Comparison of ENCODE assay signal across 8 mouse cellular contexts in genomic region chr8:91802401-91803322, GRCm38 (mm10). TPM values are rescaled to one million over a fixed set of nuclear protein-coding genes. Genes with fewer than 3 reads are reported as not detected.
DNase-seq lines count a peak whose midpoint lies in the region; ATAC-seq and TF ChIP-seq lines count a peak whose summit lies in the region.

No protein-coding gene starts in this region.

- H3K4me3 ChIP-seq in C2C12 (ENCODE audit: insufficient read depth, poor library complexity, severe bottlenecking), result peak overlapping the region; percentile 36
- H3K4me3 ChIP-seq in intestine, embryonic 14.5 days (ENCODE audit: low read depth, low read length), result peak overlapping the region; percentile 48

- no peak for ATAC-seq in intestine, embryonic 14.5 days (replicated peaks; ENCODE audit: low FRiP score, low TSS enrichment, low read depth)

- DNase-seq in embryo, embryonic 11 days, result peak; percentile 75
- peak; percentile 62 for DNase-seq in intestine, embryonic 14.5 days (ENCODE audit: low spot score)
- peak; percentile 15 for DNase-seq in lung, postnatal 14 days
- DNase-seq in urinary bladder, postnatal 10 days (ENCODE audit: low spot score), result no peak
- DNase-seq in frontal cortex, postnatal 36 days (ENCODE audit: low spot score in 2 of 2), result no peak
- DNase-seq in left cerebral cortex, postnatal 4 days, result no peak
- DNase-seq in adrenal gland, adult 18-20 months (ENCODE audit: low spot score in 2 of 2), result no peak

- H3K27ac ChIP-seq in intestine, embryonic 14.5 days (ENCODE audit: low read depth), result no peak overlapping the region

- no peak for TF ChIP-seq CTCF in C2C12 (IDR thresholded peaks at IDR 0.05; ENCODE audit: control insufficient read depth, insufficient read depth, insufficient read length)

- H3K4me2 ChIP-seq in intestine, embryonic 14.5 days (ENCODE audit: low read length), result peak overlapping the region; percentile 87

- H3ac ChIP-seq in C2C12 (ENCODE audit: control insufficient read depth, insufficient read length, low read depth), result no peak overlapping the region

- H3K79me2 ChIP-seq in C2C12 (ENCODE audit: control insufficient read depth, insufficient read depth), result no peaks in the 10 kb centered on the region

- intact Hi-C loops in left cerebral cortex, postnatal 4 days (cut with DNase I), result loop anchor here (5.0 to 10.0 kb wide), 2 partner anchors 428 to 555 kb away; partner anchors contain the start of gene Irx5

- H3K27me3 ChIP-seq in C2C12 (ENCODE audit: control insufficient read depth, insufficient read depth, insufficient read length), result no peaks in the 10 kb centered on the region
- H3K27me3 ChIP-seq in intestine, embryonic 14.5 days (replicated peaks; ENCODE audit: control insufficient read depth, insufficient read depth, low read length), result peaks cover 100% of the 10 kb centered on the region

- no peaks in the 10 kb centered on the region for H3K9me3 ChIP-seq in intestine, embryonic 14.5 days (ENCODE audit: control insufficient read depth, low read length)

- no peaks in the 10 kb centered on the region for H3K79me3 ChIP-seq in C2C12 (ENCODE audit: low read depth)

- no peaks in the 10 kb centered on the region for H3K36me3 ChIP-seq in C2C12 (ENCODE audit: control insufficient read depth, insufficient read depth)
- H3K36me3 ChIP-seq in intestine, embryonic 14.5 days (ENCODE audit: control insufficient read depth, insufficient read depth, low read length), result no peaks in the 10 kb centered on the region

- no peak overlapping the region for H3K9ac ChIP-seq in intestine, embryonic 14.5 days (ENCODE audit: low read length)

- peaks cover 21% of the 10 kb centered on the region; the same call in 1 of the 2 replicates for H3K4me1 ChIP-seq in intestine, embryonic 14.5 days (replicated peaks; ENCODE audit: control insufficient read depth, insufficient read depth, low read length)

- WGBS in intestine, embryonic 14.5 days, result 2% methylated on average over 29 of the region's 29 CpGs

TF ChIP-seq in C2C12, 6 proteins besides CTCF, POLR2A, EP300 and RAD21:
- TF ChIP-seq CEBPB (IDR thresholded peaks at IDR 0.05; ENCODE audit: low read depth) (no peak), MYOG (IDR thresholded peaks at IDR 0.05; ENCODE audit: control insufficient read depth, extremely low read depth, insufficient read length) (no peak), MYOD1 (IDR thresholded peaks at IDR 0.05; ENCODE audit: control insufficient read depth, insufficient read length, low read depth) (no peak), MAX (IDR thresholded peaks at IDR 0.05) (no peak), FOSL1 (IDR thresholded peaks at IDR 0.05; ENCODE audit: insufficient read depth, low read length, poor library complexity, severe bottlenecking) (no peak), USF1 (IDR thresholded peaks at IDR 0.05; ENCODE audit: low read depth) (no peak)

RNA-seq across cellular contexts. Expression of gene Irx3, which starts 0.8 kb away (rescaled TPM):
- polyA plus RNA-seq in C2C12 (2012; fragmentation: generic; extraction: Trizol), result 8.8 TPM
- polyA plus RNA-seq in intestine, embryonic 14.5 days (2014; fragmentation: Nextera tagmentation; extraction: Ambion mirVana), result 0.31 and 0.59 TPM in 2 replicates
- under 1 TPM in 1 of 2 experiments, not detected in 1; 0.24 TPM for total RNA-seq in left cerebral cortex, postnatal 4 days (2021)
- 10 to 100 TPM in 1 of 2 experiments, 1 to 10 TPM in 1; 6.3 to 10.0 TPM for total RNA-seq in adrenal gland, adult 18-20 months (2021)

Comparison
In these comparisons a context has a peak if more than half of its experiments do, and no peak if none do; other contexts are left out.
1. DNase-seq: peak in embryo, embryonic 11 days (single experiment), intestine, embryonic 14.5 days (single experiment) and lung, postnatal 14 days (single experiment); none in urinary bladder, postnatal 10 days (single experiment), frontal cortex, postnatal 36 days (0 of 2), left cerebral cortex, postnatal 4 days (single experiment) and adrenal gland, adult 18-20 months (0 of 2).
2. RNA of gene Irx3, which starts 0.8 kb away (total RNA-seq): 6.3 to 10.0 TPM in adrenal gland, adult 18-20 months; 0.24 TPM in left cerebral cortex, postnatal 4 days; every median in the first group is over 4 times any median in the second.